Mouse (Mus musculus): ENCODE data around the gene Rpgr. TPM values are rescaled to one million over a fixed set of nuclear protein-coding genes. Genes with fewer than 3 reads are reported as not detected.

Rpgr gene
- 14.6 and 16.7 TPM in 2 replicates for polyA plus RNA-seq (2014; fragmentation: Nextera tagmentation; extraction: Ambion mirVana)

- DNase-seq (ENCODE audit: low spot score) (peak; percentile 93), ATAC-seq (replicated peaks; ENCODE audit: low FRiP score, low TSS enrichment, low read depth) (peak; percentile 97)
- H3K27me3 ChIP-seq (replicated peaks; ENCODE audit: control insufficient read depth, insufficient read depth, low read length) = no peaks in the 10 kb centered on the region
Observed at GRCm38 (mm10) chrX:10216410-10216949, at the start of gene Rpgr. Gene Rpgr (minus strand): TSS chrX:10216920.

GRCm38 (mm10) chrX:10258260-10258659, 41.5 kb upstream of the Rpgr start:
- H3K4me2 ChIP-seq (ENCODE audit: low read length) = no peak overlapping the region
- ATAC-seq (replicated peaks; ENCODE audit: low FRiP score, low TSS enrichment, low read depth) (no peak), DNase-seq (ENCODE audit: low spot score) (no peak)
- 77% methylated on average over 5 of the region's 5 CpGs for WGBS
- H3K4me1 ChIP-seq (replicated peaks; ENCODE audit: control insufficient read depth, insufficient read depth, low read length) = no peaks in the 10 kb centered on the region
- H3K4me3 ChIP-seq (ENCODE audit: low read depth, low read length) = no peak overlapping the region
- no peak overlapping the region for H3K27ac ChIP-seq (ENCODE audit: low read depth)
- H3K9ac ChIP-seq (ENCODE audit: low read length) = no peak overlapping the region
- H3K27me3 ChIP-seq (replicated peaks; ENCODE audit: control insufficient read depth, insufficient read depth, low read length) = no peaks in the 10 kb centered on the region
- no peaks in the 10 kb centered on the region for H3K9me3 ChIP-seq (ENCODE audit: control insufficient read depth, low read length)
- H3K36me3 ChIP-seq (ENCODE audit: control insufficient read depth, insufficient read depth, low read length) = no peaks in the 10 kb centered on the region

More at GRCm38 (mm10) chrX:10216410-10216949, at the start of gene Rpgr:
- no peaks in the 10 kb centered on the region for H3K36me3 ChIP-seq (ENCODE audit: control insufficient read depth, insufficient read depth, low read length)
- peak within 1 kb of the TSS; percentile 48 for H3K4me2 ChIP-seq (ENCODE audit: low read length)
- no peaks in the 10 kb centered on the region for H3K9me3 ChIP-seq (ENCODE audit: control insufficient read depth, low read length)
- H3K4me1 ChIP-seq (replicated peaks; ENCODE audit: control insufficient read depth, insufficient read depth, low read length) = no peaks in the 10 kb centered on the region
- peak within 1 kb of the TSS; percentile 67 for H3K9ac ChIP-seq (ENCODE audit: low read length)
- peak within 1 kb of the TSS; percentile 77; the same call in 1 of the 2 replicates for H3K27ac ChIP-seq (ENCODE audit: low read depth)
- H3K4me3 ChIP-seq (ENCODE audit: low read depth, low read length) = peak within 1 kb of the TSS; percentile 51
- WGBS = 10% methylated on average over 35 of the region's 47 CpGs

GRCm38 (mm10) chrX:10257774-10258173, 41.1 kb upstream of the Rpgr start:
- H3K27me3 ChIP-seq (replicated peaks; ENCODE audit: control insufficient read depth, insufficient read depth, low read length) = no peaks in the 10 kb centered on the region
- no peak for DNase-seq (ENCODE audit: low spot score)
- ATAC-seq (replicated peaks; ENCODE audit: low FRiP score, low TSS enrichment, low read depth) = no peak
- 77% methylated on average over 1 of the region's 1 CpGs for WGBS
- no peak overlapping the region for H3K9ac ChIP-seq (ENCODE audit: low read length)
- no peaks in the 10 kb centered on the region for H3K36me3 ChIP-seq (ENCODE audit: control insufficient read depth, insufficient read depth, low read length)
- no peak overlapping the region for H3K4me2 ChIP-seq (ENCODE audit: low read length)
- H3K4me3 ChIP-seq (ENCODE audit: low read depth, low read length) = no peak overlapping the region
- H3K4me1 ChIP-seq (replicated peaks; ENCODE audit: control insufficient read depth, insufficient read depth, low read length) = no peaks in the 10 kb centered on the region
- no peak overlapping the region for H3K27ac ChIP-seq (ENCODE audit: low read depth)
- H3K9me3 ChIP-seq (ENCODE audit: control insufficient read depth, low read length) = no peaks in the 10 kb centered on the region

GRCm38 (mm10) chrX:10251852-10252504, 35.3 kb upstream of the Rpgr start, which contains the start of gene Otc:
Gene Otc (plus strand): TSS chrX:10252305.
- DNase-seq (ENCODE audit: low spot score) (no peak), ATAC-seq (replicated peaks; ENCODE audit: low FRiP score, low TSS enrichment, low read depth) (no peak)
- H3K4me1 ChIP-seq (replicated peaks; ENCODE audit: control insufficient read depth, insufficient read depth, low read length) = no peaks in the 10 kb centered on the region
- H3K4me2 ChIP-seq (ENCODE audit: low read length) = no peak within 1 kb of the TSS
- H3K27ac ChIP-seq (ENCODE audit: low read depth) = no peak within 1 kb of the TSS
- no peak within 1 kb of the TSS for H3K4me3 ChIP-seq (ENCODE audit: low read depth, low read length)
- H3K27me3 ChIP-seq (replicated peaks; ENCODE audit: control insufficient read depth, insufficient read depth, low read length) = no peaks in the 10 kb centered on the region; the same call in 1 of the 2 replicates
- WGBS = 56% methylated on average over 2 of the region's 2 CpGs
- no peak within 1 kb of the TSS for H3K9ac ChIP-seq (ENCODE audit: low read length)
- H3K36me3 ChIP-seq (ENCODE audit: control insufficient read depth, insufficient read depth, low read length) = no peaks in the 10 kb centered on the region
- H3K9me3 ChIP-seq (ENCODE audit: control insufficient read depth, low read length) = no peaks in the 10 kb centered on the region

GRCm38 (mm10) chrX:10251357-10251756, 34.6 kb upstream of the Rpgr start:
- H3K4me3 ChIP-seq (ENCODE audit: low read depth, low read length) = no peak overlapping the region
- no peaks in the 10 kb centered on the region for H3K4me1 ChIP-seq (replicated peaks; ENCODE audit: control insufficient read depth, insufficient read depth, low read length)
- H3K36me3 ChIP-seq (ENCODE audit: control insufficient read depth, insufficient read depth, low read length) = no peaks in the 10 kb centered on the region
- no peak overlapping the region for H3K27ac ChIP-seq (ENCODE audit: low read depth)
- no peaks in the 10 kb centered on the region; the same call in 1 of the 2 replicates for H3K27me3 ChIP-seq (replicated peaks; ENCODE audit: control insufficient read depth, insufficient read depth, low read length)
- ATAC-seq (replicated peaks; ENCODE audit: low FRiP score, low TSS enrichment, low read depth) = no peak
- H3K9me3 ChIP-seq (ENCODE audit: control insufficient read depth, low read length) = no peaks in the 10 kb centered on the region
- no peak for DNase-seq (ENCODE audit: low spot score)
- no peak overlapping the region for H3K9ac ChIP-seq (ENCODE audit: low read length)
- no peak overlapping the region for H3K4me2 ChIP-seq (ENCODE audit: low read length)

GRCm38 (mm10) chrX:10243916-10244315, 27.2 kb upstream of the Rpgr start:
- DNase-seq (ENCODE audit: low spot score) (no peak), ATAC-seq (replicated peaks; ENCODE audit: low FRiP score, low TSS enrichment, low read depth) (no peak)
- H3K4me1 ChIP-seq (replicated peaks; ENCODE audit: control insufficient read depth, insufficient read depth, low read length) = no peaks in the 10 kb centered on the region
- H3K27me3 ChIP-seq (replicated peaks; ENCODE audit: control insufficient read depth, insufficient read depth, low read length) = no peaks in the 10 kb centered on the region
- H3K4me2 ChIP-seq (ENCODE audit: low read length) = no peak overlapping the region
- no peaks in the 10 kb centered on the region for H3K36me3 ChIP-seq (ENCODE audit: control insufficient read depth, insufficient read depth, low read length)
- H3K4me3 ChIP-seq (ENCODE audit: low read depth, low read length) = no peak overlapping the region
- WGBS = 78% methylated on average over 3 of the region's 3 CpGs
- H3K9ac ChIP-seq (ENCODE audit: low read length) = no peak overlapping the region
- no peaks in the 10 kb centered on the region for H3K9me3 ChIP-seq (ENCODE audit: control insufficient read depth, low read length)
- no peak overlapping the region for H3K27ac ChIP-seq (ENCODE audit: low read depth)

- H3K9ac ChIP-seq (ENCODE audit: low read length) = no peak overlapping the region
- H3K4me3 ChIP-seq (ENCODE audit: low read depth, low read length) = no peak overlapping the region
- DNase-seq (ENCODE audit: low spot score) = no peak
- H3K27me3 ChIP-seq (replicated peaks; ENCODE audit: control insufficient read depth, insufficient read depth, low read length) = no peaks in the 10 kb centered on the region
- 46% methylated on average over 4 of the region's 4 CpGs for WGBS
- no peaks in the 10 kb centered on the region for H3K36me3 ChIP-seq (ENCODE audit: control insufficient read depth, insufficient read depth, low read length)
- peak; percentile 55; the same call in 1 of the 2 replicates for ATAC-seq (replicated peaks; ENCODE audit: low FRiP score, low TSS enrichment, low read depth)
- H3K4me1 ChIP-seq (replicated peaks; ENCODE audit: control insufficient read depth, insufficient read depth, low read length) = no peaks in the 10 kb centered on the region
- H3K27ac ChIP-seq (ENCODE audit: low read depth) = no peak overlapping the region
- no peaks in the 10 kb centered on the region for H3K9me3 ChIP-seq (ENCODE audit: control insufficient read depth, low read length)
- no peak overlapping the region for H3K4me2 ChIP-seq (ENCODE audit: low read length)
Observed at GRCm38 (mm10) chrX:10239515-10239914, 22.8 kb upstream of the Rpgr start.

- Histone ChIP-seq H3K9me3 (ENCODE audit: control insufficient read depth, low read length) (no peaks in the 10 kb centered on the region), H3K36me3 (ENCODE audit: control insufficient read depth, insufficient read depth, low read length) (no peaks in the 10 kb centered on the region), H3K4me3 (ENCODE audit: low read depth, low read length) (no peak overlapping the region), H3K9ac (ENCODE audit: low read length) (no peak overlapping the region), H3K4me2 (ENCODE audit: low read length) (no peak overlapping the region), H3K27ac (ENCODE audit: low read depth) (no peak overlapping the region), H3K27me3 (replicated peaks; ENCODE audit: control insufficient read depth, insufficient read depth, low read length) (no peaks in the 10 kb centered on the region), H3K4me1 (replicated peaks; ENCODE audit: control insufficient read depth, insufficient read depth, low read length) (no peaks in the 10 kb centered on the region)
- ATAC-seq (replicated peaks; ENCODE audit: low FRiP score, low TSS enrichment, low read depth) (no peak), DNase-seq (ENCODE audit: low spot score) (no peak)
- WGBS = 71% methylated on average over 3 of the region's 3 CpGs
Observed at GRCm38 (mm10) chrX:10234617-10235016, 17.9 kb upstream of the Rpgr start.

- Histone ChIP-seq H3K9me3 (ENCODE audit: control insufficient read depth, low read length) (no peaks in the 10 kb centered on the region), H3K9ac (ENCODE audit: low read length) (no peak overlapping the region), H3K4me2 (ENCODE audit: low read length) (no peak overlapping the region), H3K27me3 (replicated peaks; ENCODE audit: control insufficient read depth, insufficient read depth, low read length) (no peaks in the 10 kb centered on the region), H3K4me3 (ENCODE audit: low read depth, low read length) (no peak overlapping the region), H3K36me3 (ENCODE audit: control insufficient read depth, insufficient read depth, low read length) (no peaks in the 10 kb centered on the region), H3K27ac (ENCODE audit: low read depth) (no peak overlapping the region), H3K4me1 (replicated peaks; ENCODE audit: control insufficient read depth, insufficient read depth, low read length) (no peaks in the 10 kb centered on the region)
- WGBS = 70% methylated on average over 2 of the region's 2 CpGs
- DNase-seq (ENCODE audit: low spot score) (no peak), ATAC-seq (replicated peaks; ENCODE audit: low FRiP score, low TSS enrichment, low read depth) (no peak)
Observed at GRCm38 (mm10) chrX:10233051-10233450, 16.3 kb upstream of the Rpgr start.
